Mouse (Mus musculus) bone marrow, adult 2 months (tissue): ENCODE results near the gene Mical3.

Experiments used
- CTCF ChIP-seq: fragments of 200-500 bp; IDR thresholded peaks from 2 replicates; pipeline ENCODE4 v1.5.1; 2011; ENCODE audit warnings: low read length, control low read depth; ENCODE audit not compliant: control insufficient read depth, insufficient read depth
- POLR2A ChIP-seq: fragments of 200-500 bp; IDR thresholded peaks from 2 replicates; pipeline ENCODE4 v1.6.1; 2011; ENCODE audit warnings: low read depth, mild to moderate bottlenecking, control low read depth, low read length, borderline replicate concordance; ENCODE audit not compliant: control insufficient read depth

DNA sequence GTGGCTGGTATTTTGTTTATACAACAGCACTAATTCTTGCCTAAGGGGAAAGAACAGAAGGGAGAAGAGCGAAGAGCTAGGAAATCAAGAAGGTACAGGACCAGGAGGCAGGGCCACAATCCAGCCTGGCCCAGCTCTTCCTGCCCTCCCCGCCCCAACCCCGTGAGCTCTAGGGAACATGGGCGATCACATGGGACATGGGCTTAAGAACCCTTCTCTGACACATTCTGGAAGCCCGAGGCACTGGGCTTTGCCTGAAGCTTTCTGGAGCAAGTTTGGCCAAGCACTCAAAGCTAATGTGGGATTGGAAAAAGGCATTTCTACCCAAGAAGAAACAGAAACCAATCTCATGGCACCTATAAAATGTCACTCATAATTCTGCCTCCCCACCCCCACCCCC, 131.7 kb downstream of the Mical3 start:
- TF ChIP-seq CTCF (no peak), POLR2A (no peak)
